Mouse (Mus musculus) olfactory bulb, adult 2 months (tissue): ENCODE data around the gene Etl4.

Source experiments
- CTCF ChIP-seq: fragments of 200-500 bp; IDR thresholded peaks from 2 replicates; pipeline ENCODE4 v1.5.1; 2012; ENCODE audit warnings: low read depth, mild to moderate bottlenecking, low read length, moderate library complexity; ENCODE audit not compliant: insufficient read depth
- POLR2A ChIP-seq: fragments of 200-500 bp; IDR thresholded peaks from 2 replicates; pipeline ENCODE4 v1.6.1; 2012; ENCODE audit warnings: mild to moderate bottlenecking, low read depth, low read length, moderate library complexity; ENCODE audit not compliant: insufficient read depth

- no peak for TF ChIP-seq POLR2A
- no peak for TF ChIP-seq CTCF
Observed at GRCm38 (mm10) chr2:20801236-20801890, 891.8 kb downstream of the Etl4 start.
